Mouse (Mus musculus): ENCODE data around the gene Mapk3.
"Not testable (repeated sequence)": the region's sequence is repeated elsewhere in the genome, so short reads cannot be mapped to it uniquely, and the experiment has no call there.

Mapk3 gene

GRCm38 (mm10) chr7:126759050-126759671 lies at the start of gene Mapk3:
Gene Mapk3, plus strand, starts transcription at chr7:126759601.
- peak; percentile 93 for DNase-seq

- no peak for DNase-seq
These were observed 49.1 kb upstream of the Mapk3 start for GRCm38 (mm10) chr7:126710266-126710665.

- DNase-seq = no peak
These were observed 47.5 kb upstream of the Mapk3 start for GRCm38 (mm10) chr7:126711910-126712309.

GRCm38 (mm10) chr7:126715679-126716078 lies 43.7 kb upstream of the Mapk3 start:
- DNase-seq = no peak

GRCm38 (mm10) chr7:126717566-126717965 lies 41.8 kb upstream of the Mapk3 start:
- no peak for DNase-seq

- no peak for DNase-seq
These were observed 40.5 kb upstream of the Mapk3 start for GRCm38 (mm10) chr7:126718787-126719337.

GRCm38 (mm10) chr7:126721635-126722034 lies 37.8 kb upstream of the Mapk3 start:
- no peak for DNase-seq

- DNase-seq = no peak
These were observed 34.3 kb upstream of the Mapk3 start for GRCm38 (mm10) chr7:126725077-126725476.

- DNase-seq = no peak
These were observed 33.7 kb upstream of the Mapk3 start for GRCm38 (mm10) chr7:126725667-126726066.

- DNase-seq = not testable (repeated sequence)
These were observed 29.1 kb upstream of the Mapk3 start for GRCm38 (mm10) chr7:126730256-126730789.

GRCm38 (mm10) chr7:126736122-126736521 lies 23.3 kb upstream of the Mapk3 start:
- DNase-seq = no peak

GRCm38 (mm10) chr7:126739551-126739950 lies 19.9 kb upstream of the Mapk3 start:
- DNase-seq = no peak

GRCm38 (mm10) chr7:126740132-126740735 lies 19.2 kb upstream of the Mapk3 start:
- no peak for DNase-seq

- no peak for DNase-seq
These were observed 18.4 kb upstream of the Mapk3 start for GRCm38 (mm10) chr7:126740977-126741376.

GRCm38 (mm10) chr7:126741452-126741851 lies 17.9 kb upstream of the Mapk3 start:
- no peak for DNase-seq

- DNase-seq = no peak
These were observed 17.4 kb upstream of the Mapk3 start for GRCm38 (mm10) chr7:126741964-126742482.

GRCm38 (mm10) chr7:126746066-126746465 lies 13.3 kb upstream of the Mapk3 start:
- DNase-seq = peak; percentile 75

- DNase-seq = peak; percentile 72
These were observed 12.6 kb upstream of the Mapk3 start for GRCm38 (mm10) chr7:126746798-126747197.

- no peak for DNase-seq
These were observed 10.6 kb upstream of the Mapk3 start for GRCm38 (mm10) chr7:126748824-126749223.

GRCm38 (mm10) chr7:126749582-126750343 lies 9.6 kb upstream of the Mapk3 start:
- no peak for DNase-seq

GRCm38 (mm10) chr7:126754866-126755265 lies 4.5 kb upstream of the Mapk3 start:
- peak; percentile 70 for DNase-seq

GRCm38 (mm10) chr7:126758539-126758938 lies 862 bp upstream of the Mapk3 start:
- no peak for DNase-seq

Data from layer of hippocampus, adult 9-11 months (tissue).